Comparison of ENCODE assay signal across 23 mouse cellular contexts in genomic region chr11:107022050-107022683, GRCm38 (mm10). TPM values are rescaled to one million over a fixed set of nuclear protein-coding genes. Genes with fewer than 3 reads are reported as not detected.
DNase-seq lines count a peak whose midpoint lies in the region; ATAC-seq and TF ChIP-seq lines count a peak whose summit lies in the region.
"Had no signal": no experiment of that assay in that cellular context is flagged by ENCODE, and none has a peak within 500 bp of the region (broad histone marks: within the 10 kb centered on the region; RNA-seq: fewer than 3 reads in every experiment).

No protein-coding gene starts in this region.

- H3K4me2 ChIP-seq in intestine, postnatal 0 days (replicated peaks; ENCODE audit: low read depth): no peak overlapping the region; the same call in 1 of the 2 replicates
- no peak overlapping the region for H3K4me2 ChIP-seq in stomach, postnatal 0 days (replicated peaks; ENCODE audit: low read depth)
- no peak overlapping the region for H3K4me2 ChIP-seq in hindbrain, postnatal 0 days (ENCODE audit: low read depth, low read length)
- H3K4me2 ChIP-seq: embryonic facial prominence, embryonic 13.5 days; hindbrain, embryonic 12.5 days; kidney, embryonic 15.5 days; limb, embryonic 13.5 days had no signal

- no peak for TF ChIP-seq CTCF in intestine, postnatal 0 days (IDR thresholded peaks at IDR 0.05; ENCODE audit: low read depth)
- no peak for TF ChIP-seq CTCF in stomach, postnatal 0 days (IDR thresholded peaks at IDR 0.05; ENCODE audit: low read depth)
- TF ChIP-seq CTCF in hindbrain, postnatal 0 days (IDR thresholded peaks at IDR 0.05; ENCODE audit: low read depth): no peak

- H3K9me3 ChIP-seq in intestine, postnatal 0 days (ENCODE audit: control insufficient read depth): no peaks in the 10 kb centered on the region
- H3K9me3 ChIP-seq in stomach, postnatal 0 days (ENCODE audit: control insufficient read depth, low read length): no peaks in the 10 kb centered on the region
- H3K9me3 ChIP-seq in hindbrain, postnatal 0 days (ENCODE audit: low read length): no peaks in the 10 kb centered on the region
- H3K9me3 ChIP-seq: embryonic facial prominence, embryonic 13.5 days; G1E; heart, embryonic 10.5 days; hindbrain, embryonic 12.5 days; kidney, embryonic 15.5 days; limb, embryonic 13.5 days; megakaryocyte, embryonic 14.5 days had no signal

- 55% methylated on average over 13 of the region's 13 CpGs for WGBS in intestine, postnatal 0 days
- WGBS in stomach, postnatal 0 days: 62% methylated on average over 13 of the region's 13 CpGs
- 89% methylated on average over 13 of the region's 13 CpGs for WGBS in hindbrain, postnatal 0 days

- peak; percentile 9 for DNase-seq in cerebellum, adult 9-11 months
- no peak for DNase-seq in cerebellum, adult 11 months
- peak; percentile 57 for DNase-seq in lung, postnatal 10 days
- peak; percentile 52 for DNase-seq in stomach, postnatal 0 days (ENCODE audit: low spot score)
- DNase-seq in embryo, embryonic 10.5 days (ENCODE audit: low spot score): no peak
- no peak for DNase-seq in hindbrain, postnatal 0 days (ENCODE audit: low spot score)
- no peak for DNase-seq in left cerebral cortex, postnatal 10 days (ENCODE audit: extremely low spot score in 1 of 2, low spot score in 2 of 2)
- DNase-seq: adrenal gland, postnatal 36 days; cerebellum, adult 18-20 months; gastrocnemius, postnatal 36 days; heart, postnatal 10 days; midbrain, embryonic 14.5 days had no signal

- peak overlapping the region; percentile 31; the same call in 1 of the 2 replicates for H3K27ac ChIP-seq in intestine, postnatal 0 days (ENCODE audit: low read depth, low read length)
- H3K27ac ChIP-seq in stomach, postnatal 0 days (replicated peaks): peak overlapping the region; percentile 69
- no peak overlapping the region for H3K27ac ChIP-seq in hindbrain, postnatal 0 days
- H3K27ac ChIP-seq: embryonic facial prominence, embryonic 13.5 days; heart, embryonic 10.5 days; hindbrain, embryonic 12.5 days; kidney, embryonic 15.5 days; limb, embryonic 13.5 days; liver, embryonic 14.5 days had no signal

- no peak for TF ChIP-seq EP300 in stomach, postnatal 0 days (optimal IDR thresholded peaks at IDR 0.05)

- H3K9ac ChIP-seq in intestine, postnatal 0 days (ENCODE audit: low read depth, low read length): no peak overlapping the region
- H3K9ac ChIP-seq in stomach, postnatal 0 days (ENCODE audit: low read length): no peak overlapping the region
- no peak overlapping the region for H3K9ac ChIP-seq in hindbrain, postnatal 0 days (replicated peaks; ENCODE audit: low read length)
- H3K9ac ChIP-seq: embryonic facial prominence, embryonic 13.5 days; hindbrain, embryonic 12.5 days; kidney, embryonic 15.5 days; limb, embryonic 13.5 days; liver, embryonic 14.5 days had no signal

- peak; percentile 63 for ATAC-seq in intestine, postnatal 0 days
- ATAC-seq in stomach, postnatal 0 days (ENCODE audit: low FRiP score, low TSS enrichment): peak; percentile 69
- ATAC-seq in hindbrain, postnatal 0 days: no peak
- ATAC-seq: forebrain, embryonic 16.5 days; inflammation-experienced regulatory T-cells, adult 6 months had no signal

- no peak overlapping the region for H3K4me3 ChIP-seq in intestine, postnatal 0 days (ENCODE audit: low read depth, low read length)
- H3K4me3 ChIP-seq in stomach, postnatal 0 days (ENCODE audit: low read depth, low read length): no peak overlapping the region
- no peak overlapping the region for H3K4me3 ChIP-seq in hindbrain, postnatal 0 days (ENCODE audit: low read length)
- H3K4me3 ChIP-seq: embryonic facial prominence, embryonic 13.5 days; heart, embryonic 10.5 days; hindbrain, embryonic 12.5 days; kidney, embryonic 15.5 days; limb, embryonic 13.5 days; megakaryocyte, embryonic 14.5 days had no signal

- intact Hi-C loops in left cerebral cortex, postnatal 10 days (cut with DNase I): no loop called here

- H3K36me3 ChIP-seq in intestine, postnatal 0 days (ENCODE audit: control insufficient read depth, insufficient read depth): no peaks in the 10 kb centered on the region
- no peaks in the 10 kb centered on the region for H3K36me3 ChIP-seq in stomach, postnatal 0 days (ENCODE audit: control insufficient read depth, insufficient read depth, low read length)
- H3K36me3 ChIP-seq in hindbrain, postnatal 0 days (ENCODE audit: insufficient read depth, low read length): no peaks in the 10 kb centered on the region
- H3K36me3 ChIP-seq: embryonic facial prominence, embryonic 13.5 days; G1E; heart, embryonic 10.5 days; hindbrain, embryonic 12.5 days; kidney, embryonic 15.5 days; limb, embryonic 13.5 days had no signal

- H3K4me1 ChIP-seq in intestine, postnatal 0 days (replicated peaks; ENCODE audit: control insufficient read depth, insufficient read depth, low read length): no peaks in the 10 kb centered on the region
- H3K4me1 ChIP-seq in stomach, postnatal 0 days (replicated peaks; ENCODE audit: control insufficient read depth, insufficient read depth): peaks cover 4% of the 10 kb centered on the region
- peaks cover 8% of the 10 kb centered on the region; the same call in 1 of the 2 replicates for H3K4me1 ChIP-seq in hindbrain, postnatal 0 days (ENCODE audit: insufficient read depth, low read length)

- H3K27me3 ChIP-seq in intestine, postnatal 0 days (replicated peaks; ENCODE audit: control insufficient read depth, insufficient read depth, low read length): no peaks in the 10 kb centered on the region
- no peaks in the 10 kb centered on the region for H3K27me3 ChIP-seq in stomach, postnatal 0 days (ENCODE audit: control insufficient read depth, insufficient read depth, low read length)
- H3K27me3 ChIP-seq in hindbrain, postnatal 0 days (ENCODE audit: insufficient read depth, low read length): no peaks in the 10 kb centered on the region
- H3K27me3 ChIP-seq: hindbrain, embryonic 12.5 days; kidney, embryonic 15.5 days had no signal

RNA-seq across cellular contexts. Expression of gene 1810010H24Rik, which starts 3.3 kb away (rescaled TPM):
- 9.6 and 9.9 TPM in 2 replicates for polyA plus RNA-seq in intestine, postnatal 0 days (2015; fragmentation: Nextera tagmentation; extraction: Ambion mirVana)
- 6.3 and 6.8 TPM in 2 replicates for polyA plus RNA-seq in stomach, postnatal 0 days (2015; fragmentation: Nextera tagmentation; extraction: Ambion mirVana)
- 6.8 and 9.7 TPM in 2 replicates for total RNA-seq in hindbrain, postnatal 0 days (2014; rRNA removed)
- polyA plus RNA-seq in hindbrain, postnatal 0 days (2015; fragmentation: Nextera tagmentation; extraction: Ambion mirVana): 10.6 and 12.0 TPM in 2 replicates
- total RNA-seq in left cerebral cortex, postnatal 10 days (2021): 1 to 10 TPM; 4.3 to 4.6 TPM

RNA-seq across cellular contexts. Expression of gene Kpna2, which starts 22.8 kb away (rescaled TPM):
- polyA plus RNA-seq in intestine, postnatal 0 days (2015; fragmentation: Nextera tagmentation; extraction: Ambion mirVana): 80.6 and 100 TPM in 2 replicates
- polyA plus RNA-seq in stomach, postnatal 0 days (2015; fragmentation: Nextera tagmentation; extraction: Ambion mirVana): 146 and 158 TPM in 2 replicates
- total RNA-seq in hindbrain, postnatal 0 days (2014; rRNA removed): 85.8 and 94.4 TPM in 2 replicates
- polyA plus RNA-seq in hindbrain, postnatal 0 days (2015; fragmentation: Nextera tagmentation; extraction: Ambion mirVana): 106 and 111 TPM in 2 replicates
- total RNA-seq in left cerebral cortex, postnatal 10 days (2021): 10 to 100 TPM; 35.5 to 45.2 TPM

Comparison
In these comparisons a context has a peak if more than half of its experiments do, and no peak if none do; other contexts are left out.
1. DNase-seq: peak in cerebellum, adult 9-11 months (single experiment), lung, postnatal 10 days (single experiment) and stomach, postnatal 0 days (single experiment); none in cerebellum, adult 11 months (single experiment), embryo, embryonic 10.5 days (single experiment), hindbrain, postnatal 0 days (single experiment) and left cerebral cortex, postnatal 10 days (0 of 2).